Comparison of ENCODE assay signal across 16 mouse cellular contexts in the genomic region with DNA sequence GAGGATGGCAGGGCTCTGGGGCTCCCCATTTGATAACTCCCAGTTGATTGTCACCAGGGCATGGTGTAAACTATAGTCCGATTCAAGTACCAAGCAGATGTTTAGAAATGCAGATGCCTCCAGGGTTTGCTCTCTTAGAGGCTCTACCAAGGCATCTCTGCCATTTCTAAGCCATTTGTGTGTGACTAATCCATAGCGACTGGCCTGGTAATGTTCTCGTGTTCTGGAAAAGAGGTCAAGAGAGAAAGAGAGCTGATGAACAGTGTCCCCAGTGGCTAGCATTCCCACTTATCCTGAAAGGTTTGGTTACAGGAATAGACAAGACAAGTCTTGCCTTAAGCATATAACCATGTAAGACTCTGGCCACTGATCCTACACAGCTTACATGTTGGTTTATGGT. TPM values are rescaled to one million over a fixed set of nuclear protein-coding genes. Genes with fewer than 3 reads are reported as not detected.
"Had no signal": no experiment of that assay in that cellular context is flagged by ENCODE, and none has a peak within 500 bp of the region (broad histone marks: within the 10 kb centered on the region; RNA-seq: fewer than 3 reads in every experiment).

No protein-coding gene starts in this region.

- DNase-seq: gastrocnemius, postnatal 14 days; gastrocnemius, postnatal 36 days; heart, adult 11 months; heart, adult 2 months; heart, postnatal 14 days; heart, postnatal 36 days; kidney, adult 18-20 months; kidney, adult 8-10 months; kidney, postnatal 10 days; kidney, postnatal 25 days; kidney, postnatal 4 days; liver; liver, embryonic 13.5 days had no signal

RNA-seq across cellular contexts. Expression of gene Fstl4, which starts 3.5 kb away (rescaled TPM):
- total RNA-seq: gastrocnemius, adult 18-20 months; gastrocnemius, adult 8-10 months; gastrocnemius, postnatal 36 days; hematopoietic stem cell, adult 5-6 weeks had no signal
